Mouse (Mus musculus) T-helper 17 cell (primary cell): ENCODE measurements around the gene Tnnt3.

ENCODE experiments used
- in situ Hi-C, 2 experiments: fragments of 300-600 bp; cut with MboI, MseI; formaldehyde crosslinking; loops; 1 replicate in 1 of 2; 2 replicates in 1 of 2; pipeline ENCODE4 v1.15.1; 2025; ENCODE audit warnings: high pct_unique_total_duplicates in 2 of 2

Gene Tnnt3

GRCm38 (mm10) chr7:142499010-142499721, 530 bp downstream of the Tnnt3 start:
- in situ Hi-C loops = loop anchor here in 1 of 2 experiments (5.0 kb wide), 1 partner anchor 57 kb away; the partner anchor contains the start of gene Tnni2

GRCm38 (mm10) chr7:142500032-142500431, 1.4 kb downstream of the Tnnt3 start:
- in situ Hi-C loops = no loop called here

- in situ Hi-C loops = no loop called here
Observed at GRCm38 (mm10) chr7:142503206-142503605, 4.6 kb downstream of the Tnnt3 start.

GRCm38 (mm10) chr7:142505942-142506341, 7.3 kb downstream of the Tnnt3 start:
- in situ Hi-C loops = no loop called here

GRCm38 (mm10) chr7:142506501-142506900, 7.9 kb downstream of the Tnnt3 start:
- in situ Hi-C loops = no loop called here

- in situ Hi-C loops = no loop called here
Observed at GRCm38 (mm10) chr7:142507453-142507852, 8.8 kb downstream of the Tnnt3 start.

GRCm38 (mm10) chr7:142509518-142509917, 10.9 kb downstream of the Tnnt3 start:
- in situ Hi-C loops = no loop called here

- in situ Hi-C loops = loop anchor here in 1 of 2 experiments (10.0 kb wide), 1 partner anchor 1535 kb away; no protein-coding TSS in a partner anchor
Observed at GRCm38 (mm10) chr7:142510021-142510777, 11.6 kb downstream of the Tnnt3 start.

GRCm38 (mm10) chr7:142514048-142514447, 15.4 kb downstream of the Tnnt3 start:
- in situ Hi-C loops = loop anchor here in 1 of 2 experiments (10.0 kb wide), 1 partner anchor 1531 kb away; no protein-coding TSS in a partner anchor

- in situ Hi-C loops = loop anchor here in 1 of 2 experiments (10.0 kb wide), 1 partner anchor 1528 kb away; no protein-coding TSS in a partner anchor
Observed at GRCm38 (mm10) chr7:142516221-142516978, 17.8 kb downstream of the Tnnt3 start.

GRCm38 (mm10) chr7:142517531-142517930, 18.9 kb downstream of the Tnnt3 start:
- in situ Hi-C loops = loop anchor here in 1 of 2 experiments (10.0 kb wide), 1 partner anchor 1527 kb away; no protein-coding TSS in a partner anchor

GRCm38 (mm10) chr7:142520331-142520730, 21.7 kb downstream of the Tnnt3 start:
- in situ Hi-C loops = no loop called here

GRCm38 (mm10) chr7:142522352-142522751, 23.7 kb downstream of the Tnnt3 start:
- in situ Hi-C loops = no loop called here

GRCm38 (mm10) chr7:142523200-142523990, 24.8 kb downstream of the Tnnt3 start:
- in situ Hi-C loops = no loop called here

- in situ Hi-C loops = no loop called here
Observed at GRCm38 (mm10) chr7:142525342-142526178, 26.9 kb downstream of the Tnnt3 start.

- in situ Hi-C loops = no loop called here
Observed at GRCm38 (mm10) chr7:142529350-142529749, 30.7 kb downstream of the Tnnt3 start.

- in situ Hi-C loops = loop anchor here in 1 of 2 experiments (10.0 kb wide), 1 partner anchor 473 kb away; the partner anchor contains the start of gene Tspan32
Observed at GRCm38 (mm10) chr7:142531973-142532521, 33.4 kb downstream of the Tnnt3 start.

- in situ Hi-C loops = loop anchor here in 1 of 2 experiments (10.0 kb wide), 1 partner anchor 472 kb away; the partner anchor contains the start of gene Tspan32
Observed at GRCm38 (mm10) chr7:142532671-142533058, 34.0 kb downstream of the Tnnt3 start, which contains the start of gene Mrpl23. Mrpl23 (plus strand) TSS chr7:142532686.
